Mouse (Mus musculus) midbrain, embryonic 12.5 days (tissue): ENCODE data around the gene Cdc123. TPM values are rescaled to one million over a fixed set of nuclear protein-coding genes. Genes with fewer than 3 reads are reported as not detected.
A peak's percentile ranks its signal among the peaks of the same experiment; 100 is the strongest.

Source experiments
- ATAC-seq: fragments of 200-750 bp; cut with Nextera tagmentation; 2 replicates; pipeline ENCODE4 v1.8.0; 2017; ENCODE audit warnings: low read depth, moderate TSS enrichment, moderate library complexity; ENCODE audit not compliant: low FRiP score
- H3K27ac ChIP-seq: fragments of 300-500 bp; sonication (generic); replicated peaks from 2 replicates; pipeline ENCODE4 v1.5.1; 2016; ENCODE audit warnings: mild to moderate bottlenecking
- H3K27me3 ChIP-seq: fragments of 300-500 bp; sonication (generic); 2 replicates; pipeline ENCODE4 v1.6.1; 2016; ENCODE audit warnings: mild to moderate bottlenecking
- H3K36me3 ChIP-seq: fragments of 300-500 bp; sonication (generic); 2 replicates; pipeline ENCODE4 v1.6.1; 2016
- H3K4me1 ChIP-seq: fragments of 300-500 bp; sonication (generic); 2 replicates; pipeline ENCODE4 v1.6.1; 2016
- H3K4me2 ChIP-seq: fragments of 300-500 bp; sonication (generic); replicated peaks from 2 replicates; pipeline ENCODE4 v1.6.1; 2016; ENCODE audit warnings: mild to moderate bottlenecking, moderate library complexity
- H3K4me3 ChIP-seq: fragments of 300-500 bp; sonication (generic); 2 replicates; pipeline ENCODE4 v1.5.1; 2016; ENCODE audit warnings: mild to moderate bottlenecking
- H3K9ac ChIP-seq: fragments of 300-500 bp; sonication (generic); replicated peaks from 2 replicates; pipeline ENCODE4 v1.6.1; 2016; ENCODE audit warnings: mild to moderate bottlenecking, moderate library complexity
- H3K9me3 ChIP-seq: fragments of 300-500 bp; sonication (generic); 2 replicates; pipeline ENCODE4 v1.6.1; 2016; ENCODE audit warnings: mild to moderate bottlenecking
- WGBS: fragments of 180-500 bp; shearing (Covaris S2); methylation state at CpG from one replicate; pipeline ENCODE4 v1.1.7; 2016; 5-methylcytosine and 5-hydroxymethylcytosine counted together
- polyA plus RNA-seq: library from polyadenylated mRNA; unstranded; fragments of >200 nt; fragmentation: Nextera tagmentation; extraction: Ambion mirVana; gene quantifications from 2 replicates; pipeline ENCODE4 v1.2.1, GENCODE M21; 2016

Cdc123 gene
- polyA plus RNA-seq: 348 and 349 TPM in 2 replicates

DNA sequence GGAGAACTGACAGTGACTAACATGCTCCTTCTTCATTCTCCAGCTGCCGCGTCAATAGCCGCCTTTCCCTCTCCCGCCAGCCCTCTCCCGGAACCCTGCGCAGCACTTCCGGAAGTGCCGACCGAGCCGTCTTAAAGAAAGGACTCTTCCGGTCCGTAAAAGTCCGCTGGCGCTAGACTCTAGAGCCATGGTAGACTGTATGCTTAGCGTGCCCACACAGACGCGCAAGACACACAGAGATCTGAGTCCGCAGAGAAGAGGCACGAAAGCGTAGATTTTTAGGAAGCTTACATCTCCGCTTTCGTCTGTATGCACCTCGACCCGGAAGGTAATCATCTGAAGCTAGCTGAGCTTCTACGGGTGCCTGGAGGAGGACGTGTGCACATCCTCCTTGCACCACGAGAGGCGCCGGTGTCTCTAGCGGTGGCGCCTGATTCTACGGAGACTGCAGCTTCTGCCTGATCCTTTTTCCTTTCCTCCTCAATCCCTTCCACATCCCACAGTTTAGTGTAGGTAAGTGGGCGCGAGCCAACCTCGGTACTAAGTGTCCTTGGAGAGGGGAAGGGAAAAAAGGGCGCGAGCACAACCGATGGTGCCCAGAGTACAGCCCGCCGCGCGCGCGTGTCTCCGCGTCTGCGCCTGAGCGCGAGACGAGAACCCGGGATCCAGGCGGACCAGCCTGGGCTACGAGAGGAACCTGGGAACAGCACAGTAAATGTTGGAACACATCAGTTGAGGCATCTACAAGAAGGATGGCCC, at the start of gene Cdc123, which contains the start of gene Nudt5:
Gene Cdc123, minus strand, starts transcription at position 292 of the 759 bp plus-strand sequence.
Gene Nudt5, plus strand, starts transcription at position 147 of the 759 bp plus-strand sequence.
- peak; percentile 94 for ATAC-seq
- H3K36me3 ChIP-seq: peaks cover 27% of the 10 kb centered on the region
- peak within 1 kb of the TSS; percentile 78 for H3K4me3 ChIP-seq
- H3K27me3 ChIP-seq: no peaks in the 10 kb centered on the region
- H3K9me3 ChIP-seq: no peaks in the 10 kb centered on the region
- peak within 1 kb of the TSS; percentile 77 for H3K9ac ChIP-seq
- WGBS: under 1% methylated on average over 53 of the region's 53 CpGs
- peak within 1 kb of the TSS; percentile 89 for H3K27ac ChIP-seq
- H3K4me2 ChIP-seq: peak within 1 kb of the TSS; percentile 77
- H3K4me1 ChIP-seq: peaks cover 15% of the 10 kb centered on the region

GRCm38 (mm10) chr2:5894296-5894695, 49.3 kb upstream of the Cdc123 start:
- peak overlapping the region; percentile 57 for H3K4me2 ChIP-seq
- peak overlapping the region; percentile 77 for H3K4me3 ChIP-seq
- peak overlapping the region; percentile 91 for H3K9ac ChIP-seq
- 49% methylated on average over 11 of the region's 11 CpGs for WGBS
- ATAC-seq: no peak
- H3K36me3 ChIP-seq: peaks cover 12% of the 10 kb centered on the region; the same call in 1 of the 2 replicates
- no peak overlapping the region for H3K27ac ChIP-seq
- no peaks in the 10 kb centered on the region for H3K9me3 ChIP-seq
- H3K4me1 ChIP-seq: peaks cover 5% of the 10 kb centered on the region; the same call in 1 of the 2 replicates
- no peaks in the 10 kb centered on the region for H3K27me3 ChIP-seq

DNA sequence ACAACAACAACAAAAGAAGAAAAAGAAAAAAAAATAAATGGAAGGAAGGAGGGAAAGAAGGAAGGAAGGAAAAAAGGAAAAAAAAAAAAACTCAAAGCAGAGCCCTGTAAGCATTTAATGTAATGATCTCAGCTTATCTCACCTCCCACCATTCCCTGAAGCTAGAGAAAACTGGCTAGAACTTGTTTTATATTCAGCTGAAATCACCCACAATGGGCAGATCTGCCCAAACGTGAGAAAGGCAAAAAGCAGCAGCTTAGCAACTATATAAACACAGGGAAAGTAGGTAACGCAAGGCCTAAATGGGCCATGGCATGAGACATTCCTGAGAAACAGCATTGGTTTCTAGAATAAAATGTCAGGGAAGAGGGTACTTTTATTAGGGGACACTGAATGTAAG, 44.4 kb upstream of the Cdc123 start:
- H3K4me2 ChIP-seq: no peak overlapping the region
- no peak overlapping the region for H3K27ac ChIP-seq
- peaks cover 37% of the 10 kb centered on the region for H3K36me3 ChIP-seq
- H3K27me3 ChIP-seq: no peaks in the 10 kb centered on the region
- peaks cover 4% of the 10 kb centered on the region; the same call in 1 of the 2 replicates for H3K4me1 ChIP-seq
- H3K4me3 ChIP-seq: no peak overlapping the region
- H3K9ac ChIP-seq: no peak overlapping the region
- no peak for ATAC-seq
- H3K9me3 ChIP-seq: no peaks in the 10 kb centered on the region
- 67% methylated on average over 2 of the region's 2 CpGs for WGBS

DNA sequence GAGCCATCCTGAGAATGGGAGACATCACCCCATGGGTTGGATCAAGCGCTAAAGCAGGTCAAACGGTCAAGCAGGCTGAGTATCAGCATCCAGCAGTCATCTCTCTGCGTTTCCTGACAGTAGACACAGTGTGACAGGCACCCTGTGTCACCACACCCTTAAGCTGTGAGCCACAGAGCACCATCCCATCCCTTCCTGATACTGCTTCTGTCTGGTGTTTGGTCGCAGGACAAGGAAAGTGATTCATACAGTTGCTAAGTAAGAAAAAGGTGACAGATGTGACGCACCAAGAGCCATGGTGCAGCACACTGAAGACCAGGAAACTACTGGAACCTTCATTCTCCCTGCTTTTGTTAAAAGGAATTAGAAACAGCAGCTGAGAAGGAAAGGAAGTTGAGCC, 43.9 kb upstream of the Cdc123 start:
- H3K4me2 ChIP-seq: no peak overlapping the region
- no peak overlapping the region for H3K4me3 ChIP-seq
- H3K36me3 ChIP-seq: peaks cover 40% of the 10 kb centered on the region
- ATAC-seq: no peak
- no peak overlapping the region for H3K9ac ChIP-seq
- no peaks in the 10 kb centered on the region for H3K4me1 ChIP-seq
- 89% methylated on average over 5 of the region's 5 CpGs for WGBS
- no peaks in the 10 kb centered on the region for H3K9me3 ChIP-seq
- no peaks in the 10 kb centered on the region for H3K27me3 ChIP-seq
- H3K27ac ChIP-seq: no peak overlapping the region

DNA sequence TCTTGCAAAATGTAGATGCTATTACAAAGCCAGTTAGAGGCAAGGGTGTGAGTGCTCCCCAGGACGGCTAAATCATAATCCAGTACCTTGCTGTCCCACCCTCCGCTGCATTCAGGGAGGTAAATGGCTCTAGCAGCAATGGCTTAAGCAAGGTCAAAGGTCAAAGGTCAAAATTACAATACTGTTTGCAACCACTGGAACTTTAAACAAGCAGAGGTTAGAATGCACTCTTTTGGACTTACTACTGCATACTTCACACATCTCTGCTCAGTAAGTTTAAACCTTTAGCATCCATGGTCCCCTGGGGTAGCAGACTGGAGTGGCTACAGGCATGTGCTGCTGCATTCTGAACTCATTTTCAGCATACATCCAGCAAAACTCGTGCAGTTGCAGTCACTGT, 32.5 kb upstream of the Cdc123 start:
- H3K4me2 ChIP-seq: no peak overlapping the region
- H3K27ac ChIP-seq: no peak overlapping the region
- no peak overlapping the region for H3K4me3 ChIP-seq
- no peaks in the 10 kb centered on the region for H3K27me3 ChIP-seq
- H3K4me1 ChIP-seq: no peaks in the 10 kb centered on the region
- WGBS: 69% methylated on average over 3 of the region's 3 CpGs
- no peak for ATAC-seq
- H3K9me3 ChIP-seq: no peaks in the 10 kb centered on the region
- peaks cover 65% of the 10 kb centered on the region for H3K36me3 ChIP-seq
- no peak overlapping the region for H3K9ac ChIP-seq

DNA sequence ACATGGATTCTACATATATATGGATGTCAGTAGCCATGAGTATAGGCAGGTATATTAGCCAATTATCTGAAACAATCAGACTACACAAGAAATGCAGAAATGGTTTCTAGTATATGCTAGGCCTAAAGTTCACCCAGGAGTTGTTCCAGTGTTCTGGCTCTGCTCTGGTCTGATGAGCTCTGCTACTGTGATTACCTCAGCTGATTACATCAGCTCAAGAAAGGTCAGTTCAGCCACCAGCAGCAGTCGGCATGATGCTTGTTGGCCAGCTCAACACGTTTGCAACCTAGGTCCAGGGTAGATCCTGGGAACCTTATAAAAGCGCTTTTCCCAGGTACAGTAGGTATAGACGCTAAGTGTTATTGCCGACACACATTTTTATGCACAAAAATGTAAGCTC, 24.8 kb upstream of the Cdc123 start:
- Histone ChIP-seq H3K4me2 (no peak overlapping the region), H3K36me3 (peaks cover 70% of the 10 kb centered on the region), H3K9ac (no peak overlapping the region), H3K27ac (no peak overlapping the region), H3K4me3 (no peak overlapping the region), H3K4me1 (no peaks in the 10 kb centered on the region), H3K27me3 (no peaks in the 10 kb centered on the region), H3K9me3 (no peaks in the 10 kb centered on the region)
- 89% methylated on average over 5 of the region's 5 CpGs for WGBS
- ATAC-seq: no peak

DNA sequence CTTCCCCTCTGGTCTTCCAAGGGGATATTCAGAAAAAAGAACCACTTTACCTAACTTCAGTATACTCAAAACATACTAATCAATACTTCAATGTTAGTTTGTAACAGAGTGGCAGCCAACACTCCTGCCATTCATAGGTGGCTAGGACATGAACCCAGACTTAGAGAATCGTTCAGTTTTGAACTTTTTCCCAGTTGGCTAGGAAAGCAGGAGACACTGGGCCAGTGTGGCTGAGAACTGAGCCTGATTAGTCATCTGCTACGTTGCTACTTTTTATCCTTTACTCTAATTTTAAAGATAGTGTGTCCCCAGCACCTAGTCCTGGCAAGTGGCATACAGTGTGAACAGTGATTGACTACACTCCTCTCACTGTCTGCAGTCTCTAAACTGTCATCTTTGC, 22.7 kb upstream of the Cdc123 start:
- WGBS: 91% methylated on average over 2 of the region's 2 CpGs
- H3K4me3 ChIP-seq: no peak overlapping the region
- H3K9me3 ChIP-seq: no peaks in the 10 kb centered on the region
- no peak for ATAC-seq
- H3K4me1 ChIP-seq: no peaks in the 10 kb centered on the region
- H3K27me3 ChIP-seq: no peaks in the 10 kb centered on the region
- H3K9ac ChIP-seq: no peak overlapping the region
- peaks cover 66% of the 10 kb centered on the region for H3K36me3 ChIP-seq
- no peak overlapping the region for H3K27ac ChIP-seq
- no peak overlapping the region for H3K4me2 ChIP-seq

GRCm38 (mm10) chr2:5862834-5863233, 17.9 kb upstream of the Cdc123 start, which contains the start of gene Gm13199:
TSS of gene Gm13199 (minus strand) at chr2:5862934.
- Histone ChIP-seq H3K9ac (no peak within 1 kb of the TSS), H3K27ac (no peak within 1 kb of the TSS), H3K36me3 (peaks cover 71% of the 10 kb centered on the region), H3K4me2 (no peak within 1 kb of the TSS), H3K4me1 (no peaks in the 10 kb centered on the region), H3K27me3 (no peaks in the 10 kb centered on the region), H3K4me3 (no peak within 1 kb of the TSS), H3K9me3 (no peaks in the 10 kb centered on the region)
- 96% methylated on average over 3 of the region's 3 CpGs for WGBS
- ATAC-seq: no peak

DNA sequence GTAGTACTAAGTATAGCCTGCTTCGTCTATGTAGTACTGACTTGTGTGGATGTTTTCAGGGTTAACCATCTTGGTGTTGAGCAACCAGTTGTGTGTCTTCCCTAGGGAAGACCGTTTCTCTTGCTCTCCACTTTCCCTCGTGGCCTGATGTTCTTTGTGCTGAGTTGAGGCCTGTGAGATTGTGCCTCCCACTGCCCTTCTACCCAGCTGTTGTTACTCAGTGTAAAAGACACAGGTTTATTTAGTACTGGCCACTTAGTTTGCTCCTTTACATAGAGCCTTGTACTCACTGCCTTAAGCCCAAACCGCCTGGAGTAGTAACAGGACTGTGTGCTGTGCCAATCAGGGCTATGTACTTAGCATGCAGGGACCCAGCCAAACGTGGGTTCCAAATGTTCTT, 6.9 kb upstream of the Cdc123 start:
- H3K36me3 ChIP-seq: peaks cover 19% of the 10 kb centered on the region
- peaks cover 2% of the 10 kb centered on the region; the same call in 1 of the 2 replicates for H3K4me1 ChIP-seq
- no peak for ATAC-seq
- no peak overlapping the region for H3K27ac ChIP-seq
- H3K9ac ChIP-seq: no peak overlapping the region
- H3K4me3 ChIP-seq: no peak overlapping the region
- WGBS: 84% methylated on average over 5 of the region's 5 CpGs
- H3K9me3 ChIP-seq: no peaks in the 10 kb centered on the region
- H3K4me2 ChIP-seq: no peak overlapping the region
- no peaks in the 10 kb centered on the region for H3K27me3 ChIP-seq

DNA sequence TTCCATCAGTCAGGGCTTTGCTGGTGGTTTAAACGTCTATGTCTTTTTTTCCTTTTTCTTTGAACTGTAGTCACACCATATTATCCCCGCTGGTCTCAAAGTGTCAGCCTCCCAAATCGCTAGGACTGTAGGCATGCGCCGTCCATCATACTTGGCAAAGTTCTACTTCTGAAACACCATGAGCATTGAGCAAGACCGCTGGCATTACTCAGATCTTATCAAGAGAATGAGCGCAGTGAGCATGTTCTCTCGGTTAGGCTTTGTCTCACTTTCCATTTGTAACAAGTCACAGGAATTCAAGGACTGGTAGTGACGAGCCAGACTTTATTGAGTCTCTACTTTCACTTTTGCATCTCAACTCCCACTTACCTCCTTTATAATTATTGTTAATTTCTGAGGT, 6.2 kb upstream of the Cdc123 start:
- no peak overlapping the region for H3K4me3 ChIP-seq
- H3K27ac ChIP-seq: no peak overlapping the region
- H3K36me3 ChIP-seq: peaks cover 17% of the 10 kb centered on the region
- H3K27me3 ChIP-seq: no peaks in the 10 kb centered on the region
- peaks cover 9% of the 10 kb centered on the region for H3K4me1 ChIP-seq
- ATAC-seq: no peak
- H3K9ac ChIP-seq: no peak overlapping the region
- 93% methylated on average over 9 of the region's 9 CpGs for WGBS
- H3K9me3 ChIP-seq: no peaks in the 10 kb centered on the region
- H3K4me2 ChIP-seq: no peak overlapping the region

- Histone ChIP-seq H3K27ac (no peak overlapping the region), H3K9me3 (no peaks in the 10 kb centered on the region), H3K27me3 (no peaks in the 10 kb centered on the region), H3K36me3 (peaks cover 22% of the 10 kb centered on the region), H3K4me2 (peak overlapping the region; percentile 77), H3K4me3 (peak overlapping the region; percentile 78), H3K4me1 (peaks cover 15% of the 10 kb centered on the region), H3K9ac (peak overlapping the region; percentile 77)
- WGBS: 46% methylated on average over 4 of the region's 4 CpGs
- ATAC-seq: no peak
These were observed 862 bp upstream of the Cdc123 start for GRCm38 (mm10) chr2:5845826-5846225.

GRCm38 (mm10) chr2:5844181-5844872, 637 bp downstream of the Cdc123 start:
- 4% methylated on average over 23 of the region's 23 CpGs for WGBS

More at GRCm38 (mm10) chr2:5844181-5844872, 637 bp downstream of the Cdc123 start:
- peak; percentile 8; the same call in 1 of the 2 replicates for ATAC-seq
- no peaks in the 10 kb centered on the region for H3K27me3 ChIP-seq
- H3K9me3 ChIP-seq: no peaks in the 10 kb centered on the region
- peak overlapping the region; percentile 89 for H3K27ac ChIP-seq
- peaks cover 15% of the 10 kb centered on the region for H3K4me1 ChIP-seq
- peak overlapping the region; percentile 77 for H3K9ac ChIP-seq
- H3K36me3 ChIP-seq: peaks cover 34% of the 10 kb centered on the region
- H3K4me2 ChIP-seq: peak overlapping the region; percentile 77
- peak overlapping the region; percentile 78 for H3K4me3 ChIP-seq
